Mouse (Mus musculus) spleen, adult 2 months (tissue): ENCODE data around the gene Itga9. TPM values are rescaled to one million over a fixed set of nuclear protein-coding genes. Genes with fewer than 3 reads are reported as not detected.

Experiments
- DNase-seq, 2 experiments: peaks; one replicate each; pipeline versions ENCODE4 v3.0.0 to v3.0.0-alpha.2; 2012 to 2021; ENCODE audit warnings: low spot score in 2 of 2, low read depth in 1 of 2
- H3K27ac ChIP-seq: fragments of 200-500 bp; 2 replicates; pipeline ENCODE4 v1.5.1; 2012; ENCODE audit warnings: low read length, inconsistent platforms; ENCODE audit not compliant: insufficient read depth
- H3K27me3 ChIP-seq: fragments of 200-500 bp; 2 replicates; pipeline ENCODE4 v1.6.1; 2012; ENCODE audit warnings: mild to moderate bottlenecking, moderate library complexity, low read length, inconsistent platforms; ENCODE audit not compliant: control insufficient read depth, insufficient read depth
- H3K36me3 ChIP-seq: fragments of 200-500 bp; 2 replicates; pipeline ENCODE4 v1.6.1; 2012; ENCODE audit warnings: mild to moderate bottlenecking, low read length, inconsistent platforms; ENCODE audit not compliant: control insufficient read depth, insufficient read depth
- H3K4me1 ChIP-seq: fragments of 200-500 bp; 2 replicates; pipeline ENCODE4 v1.6.1; 2011; ENCODE audit warnings: inconsistent platforms; ENCODE audit not compliant: control insufficient read depth, insufficient read depth, insufficient read length
- H3K4me3 ChIP-seq: fragments of 200-500 bp; 2 replicates; pipeline ENCODE4 v1.5.1; 2011; ENCODE audit warnings: mild to moderate bottlenecking, inconsistent platforms; ENCODE audit not compliant: insufficient read depth, insufficient read length; ENCODE audit errors: extremely low read depth
- CTCF ChIP-seq: fragments of 200-500 bp; IDR thresholded peaks from 2 replicates; pipeline ENCODE4 v1.5.1; 2011; ENCODE audit warnings: mild to moderate bottlenecking, inconsistent platforms; ENCODE audit not compliant: insufficient read depth, insufficient read length, insufficient replicate concordance; ENCODE audit errors: extremely low read depth
- POLR2A ChIP-seq: fragments of 200-500 bp; IDR thresholded peaks from 2 replicates; pipeline ENCODE4 v1.6.1; 2011; ENCODE audit warnings: low read depth, low read length, inconsistent platforms
- WGBS: fragments of 180-500 bp; shearing (Covaris S2); methylation state at CpG from one replicate; pipeline ENCODE4 v1.1.7; 2018; 5-methylcytosine and 5-hydroxymethylcytosine counted together
- polyA plus RNA-seq: library from polyadenylated mRNA; depleted of rRNA; stranded (reverse); fragments of >200 nt; gene quantifications from 2 replicates; pipeline ENCODE4 v1.2.3, GENCODE M21; 2012

Gene Itga9
- polyA plus RNA-seq, 1 experiment = 11.8 TPM

DNA sequence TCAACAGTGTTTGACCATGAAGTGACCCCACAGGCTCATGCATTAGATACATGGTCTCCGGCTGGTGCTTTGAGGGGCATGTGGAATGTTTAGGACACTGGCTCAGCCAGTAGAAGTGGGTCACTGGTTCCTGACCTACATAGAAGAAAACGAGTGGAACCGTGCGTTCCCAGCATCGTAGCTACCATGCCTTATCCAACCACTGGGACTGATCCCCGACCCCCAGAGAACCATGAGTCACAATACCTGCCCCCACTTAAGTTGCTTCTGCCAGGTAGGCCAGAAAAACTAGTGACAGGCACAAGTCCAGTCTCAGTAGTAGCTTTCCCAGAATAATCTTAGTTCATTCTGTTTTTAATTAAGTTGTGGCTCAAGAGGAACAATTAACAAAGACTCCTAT lies 121.8 kb downstream of the Itga9 start:
- WGBS = 92% methylated on average over 6 of the region's 6 CpGs
- Histone ChIP-seq H3K36me3 (no peaks in the 10 kb centered on the region), H3K4me3 (no peak overlapping the region), H3K27me3 (no peaks in the 10 kb centered on the region), H3K4me1 (peaks cover 39% of the 10 kb centered on the region), H3K27ac (no peak overlapping the region)
- TF ChIP-seq POLR2A (no peak), CTCF (no peak)
- no peak for DNase-seq

DNA sequence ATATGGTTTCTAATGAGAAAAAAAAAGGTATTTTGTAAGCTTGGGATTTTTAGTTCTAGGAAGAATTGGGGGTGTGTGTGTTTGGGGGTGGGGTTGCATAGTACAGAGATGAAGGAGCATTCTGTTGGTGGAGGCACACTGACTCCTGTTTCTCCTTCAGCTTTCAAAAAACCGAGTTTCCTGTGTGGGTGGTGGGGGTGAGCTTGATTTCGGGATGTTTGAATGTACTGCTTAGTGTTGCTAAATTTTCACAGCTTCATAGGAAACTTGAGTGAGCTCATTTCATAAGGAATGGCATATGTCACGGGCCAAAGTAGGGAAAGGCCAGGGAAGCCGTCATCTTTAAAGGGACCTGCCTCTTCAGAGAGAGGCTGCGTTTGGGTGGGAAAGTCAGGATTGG lies 122.5 kb downstream of the Itga9 start:
- WGBS = 54% methylated on average over 5 of the region's 5 CpGs
- H3K27ac ChIP-seq = no peak overlapping the region
- peaks cover 39% of the 10 kb centered on the region for H3K4me1 ChIP-seq
- H3K4me3 ChIP-seq = no peak overlapping the region
- TF ChIP-seq CTCF (no peak), POLR2A (no peak)
- no peaks in the 10 kb centered on the region for H3K27me3 ChIP-seq
- H3K36me3 ChIP-seq = no peaks in the 10 kb centered on the region
- no peak for DNase-seq

DNA sequence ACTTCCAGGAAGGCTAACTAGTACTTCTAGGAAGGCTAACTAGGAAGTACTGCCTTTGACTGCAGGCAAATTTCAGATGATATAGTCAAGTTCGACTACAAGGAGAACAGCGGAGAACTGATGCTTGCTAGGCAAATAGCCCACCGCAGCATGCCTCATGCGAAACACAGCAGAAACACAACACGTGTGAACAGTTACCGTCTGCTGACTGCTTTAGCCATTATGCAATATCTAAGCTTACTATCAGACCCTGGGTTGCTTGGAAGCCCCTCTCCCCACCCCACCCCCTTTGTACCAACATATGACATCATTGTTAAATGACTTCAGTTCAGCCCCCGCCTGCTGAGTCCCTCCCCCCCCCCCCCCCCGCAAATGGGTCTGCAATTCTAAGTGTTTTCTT lies 123.7 kb downstream of the Itga9 start:
- peaks cover 32% of the 10 kb centered on the region for H3K4me1 ChIP-seq
- no peak for DNase-seq

DNA sequence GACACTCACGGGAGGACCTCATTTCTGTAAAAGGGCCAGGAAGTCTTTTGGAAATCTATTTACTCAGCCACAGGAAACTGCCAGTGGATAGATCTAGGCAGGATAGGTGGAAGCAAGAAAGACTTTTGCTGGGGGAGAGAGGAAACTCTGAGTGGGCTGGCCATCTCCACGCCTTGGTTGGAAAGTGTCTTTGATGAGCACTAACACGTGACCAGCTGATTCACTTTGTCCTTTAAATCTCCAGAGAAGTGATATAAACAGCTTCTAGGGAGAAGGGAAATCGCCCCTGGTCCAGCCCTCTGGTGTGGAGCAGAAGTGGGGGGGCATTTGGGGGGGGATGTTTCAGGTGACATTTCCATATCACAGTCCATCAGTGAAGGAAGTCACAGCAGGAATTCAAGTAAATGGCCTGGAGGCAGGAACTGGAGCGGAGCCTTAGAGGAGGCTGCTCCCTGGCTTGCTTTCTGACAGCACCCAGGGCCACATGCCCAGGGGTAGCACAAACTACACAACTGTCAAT lies 124.4 kb downstream of the Itga9 start:
- Histone ChIP-seq H3K36me3 (no peaks in the 10 kb centered on the region), H3K4me1 (peaks cover 30% of the 10 kb centered on the region), H3K4me3 (no peak overlapping the region), H3K27me3 (no peaks in the 10 kb centered on the region), H3K27ac (no peak overlapping the region)
- no peak for DNase-seq
- TF ChIP-seq CTCF = no peak
- TF ChIP-seq POLR2A = no peak
- WGBS = 44% methylated on average over 5 of the region's 5 CpGs

More for the DNA sequence above, 123.7 kb downstream of the Itga9 start:
- Histone ChIP-seq H3K27ac (no peak overlapping the region), H3K27me3 (no peaks in the 10 kb centered on the region), H3K36me3 (no peaks in the 10 kb centered on the region), H3K4me3 (no peak overlapping the region)
- TF ChIP-seq CTCF (no peak), POLR2A (no peak)
- 89% methylated on average over 8 of the region's 8 CpGs for WGBS

DNA sequence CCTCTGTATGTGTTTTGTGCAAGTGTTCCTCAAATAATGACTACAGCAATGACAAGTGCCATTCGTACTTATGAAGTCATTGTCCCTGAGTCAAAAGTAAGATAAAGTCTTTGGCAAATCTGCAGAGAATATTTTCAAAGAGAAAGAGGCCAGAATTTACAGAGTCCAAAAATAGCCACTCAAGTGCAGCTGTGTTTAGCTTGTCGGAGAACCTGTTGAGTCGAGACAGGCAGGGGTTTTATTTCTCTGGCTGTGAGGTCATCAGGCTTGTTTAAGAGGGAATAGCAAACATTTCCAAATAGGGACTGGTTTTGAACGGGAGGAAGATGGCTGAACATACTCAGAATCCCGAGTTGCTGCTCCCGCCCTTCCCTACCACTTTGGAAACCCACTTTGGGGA lies 125.2 kb downstream of the Itga9 start:
- no peak for DNase-seq
- Histone ChIP-seq H3K4me1 (peaks cover 24% of the 10 kb centered on the region), H3K27me3 (no peaks in the 10 kb centered on the region), H3K4me3 (no peak overlapping the region), H3K36me3 (no peaks in the 10 kb centered on the region), H3K27ac (no peak overlapping the region)
- TF ChIP-seq POLR2A (no peak), CTCF (no peak)
- 39% methylated on average over 6 of the region's 6 CpGs for WGBS

DNA sequence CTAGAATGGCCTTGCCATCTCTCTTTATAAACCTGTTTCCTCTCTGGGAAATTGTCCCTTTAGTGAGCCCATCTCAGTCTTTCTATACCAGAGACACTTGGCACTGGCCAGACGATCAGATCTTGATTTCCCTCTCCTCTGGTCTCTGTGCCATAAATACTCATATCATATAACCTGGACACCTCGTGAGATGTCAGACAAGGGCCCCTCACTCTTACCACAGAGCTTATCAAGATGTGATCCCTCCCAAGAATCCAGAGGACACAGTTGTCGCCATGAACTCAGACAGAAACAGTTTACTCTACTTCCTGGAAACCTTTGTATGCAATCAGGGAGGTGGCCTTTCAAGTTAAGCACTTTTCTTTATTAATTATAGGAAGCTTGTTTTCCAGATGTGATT lies 127.1 kb downstream of the Itga9 start:
- Histone ChIP-seq H3K27me3 (no peaks in the 10 kb centered on the region), H3K27ac (no peak overlapping the region), H3K4me3 (no peak overlapping the region), H3K4me1 (peaks cover 7% of the 10 kb centered on the region; the same call in 1 of the 2 replicates), H3K36me3 (no peaks in the 10 kb centered on the region)
- no peak for DNase-seq
- WGBS = 71% methylated on average over 3 of the region's 3 CpGs
- no peak for TF ChIP-seq POLR2A
- no peak for TF ChIP-seq CTCF

DNA sequence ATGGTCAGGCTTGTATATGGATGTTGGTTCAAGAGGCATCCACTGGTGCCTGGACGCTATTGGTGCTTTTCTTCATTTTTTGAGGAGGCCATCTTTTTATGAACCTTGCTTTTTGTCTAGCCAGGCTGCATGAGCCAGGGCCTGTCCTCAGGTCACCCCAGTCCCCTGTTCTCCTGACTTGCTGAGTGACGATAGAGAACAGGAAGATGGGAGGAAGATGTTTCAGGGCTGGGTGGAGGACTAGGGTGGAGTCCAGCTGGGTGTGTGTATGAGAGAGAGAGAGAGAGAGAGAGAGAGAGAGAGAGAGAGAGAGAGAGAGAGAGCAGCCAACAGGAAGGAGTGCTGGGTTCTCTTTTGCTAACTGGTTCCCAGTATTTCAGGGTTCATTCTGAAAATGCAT lies 130.6 kb downstream of the Itga9 start:
- no peak for TF ChIP-seq CTCF
- TF ChIP-seq POLR2A = no peak
- DNase-seq = no peak
- 47% methylated on average over 2 of the region's 2 CpGs for WGBS
- no peaks in the 10 kb centered on the region; the same call in 1 of the 2 replicates for H3K4me1 ChIP-seq
- H3K4me3 ChIP-seq = no peak overlapping the region
- peak overlapping the region; percentile 36; the same call in 1 of the 2 replicates for H3K27ac ChIP-seq
- H3K36me3 ChIP-seq = no peaks in the 10 kb centered on the region
- H3K27me3 ChIP-seq = no peaks in the 10 kb centered on the region
